Mouse (Mus musculus) embryo, embryonic 11 days (tissue): ENCODE data around the gene Chchd5.

Experiments used
- DNase-seq: peaks from one replicate; pipeline ENCODE4 v3.0.0-alpha.2; 2015

Chchd5 gene

GRCm38 (mm10) chr2:129129412-129129929 is at the start of gene Chchd5:
Chchd5 (plus strand) TSS chr2:129129700.
- peak; percentile 97 for DNase-seq

GRCm38 (mm10) chr2:129081097-129081496 is 48.4 kb upstream of the Chchd5 start:
- peak; percentile 17 for DNase-seq

- no peak for DNase-seq
Measured at GRCm38 (mm10) chr2:129083514-129083913, 46.0 kb upstream of the Chchd5 start.

- peak; percentile 59 for DNase-seq
Measured at GRCm38 (mm10) chr2:129084959-129085358, 44.5 kb upstream of the Chchd5 start.

- no peak for DNase-seq
Measured at GRCm38 (mm10) chr2:129087520-129087919, 42.0 kb upstream of the Chchd5 start.

- no peak for DNase-seq
Measured at GRCm38 (mm10) chr2:129090370-129090769, 39.1 kb upstream of the Chchd5 start.

GRCm38 (mm10) chr2:129092810-129093209 is 36.7 kb upstream of the Chchd5 start:
- DNase-seq, result no peak

GRCm38 (mm10) chr2:129093926-129094724 is 35.4 kb upstream of the Chchd5 start:
- DNase-seq, result no peak

- peak; percentile 94 for DNase-seq
Measured at GRCm38 (mm10) chr2:129100784-129101310, 28.7 kb upstream of the Chchd5 start, which contains the start of gene Polr1b. Polr1b (plus strand) TSS chr2:129100995.

GRCm38 (mm10) chr2:129112924-129113323 is 16.6 kb upstream of the Chchd5 start:
- no peak for DNase-seq

- DNase-seq, result no peak
Measured at GRCm38 (mm10) chr2:129115706-129116367, 13.7 kb upstream of the Chchd5 start.

- DNase-seq, result no peak
Measured at GRCm38 (mm10) chr2:129116368-129116739, 13.1 kb upstream of the Chchd5 start.

- DNase-seq, result no peak
Measured at GRCm38 (mm10) chr2:129118061-129118460, 11.4 kb upstream of the Chchd5 start.

GRCm38 (mm10) chr2:129121986-129122385 is 7.5 kb upstream of the Chchd5 start:
- DNase-seq, result no peak

GRCm38 (mm10) chr2:129129987-129130545 is 566 bp downstream of the Chchd5 start:
- DNase-seq, result no peak

GRCm38 (mm10) chr2:129130776-129131175 is 1.3 kb downstream of the Chchd5 start:
- DNase-seq, result no peak

- no peak for DNase-seq
Measured at GRCm38 (mm10) chr2:129132231-129132630, 2.7 kb downstream of the Chchd5 start.

GRCm38 (mm10) chr2:129133006-129133805 is 3.7 kb downstream of the Chchd5 start:
- DNase-seq, result no peak

GRCm38 (mm10) chr2:129139906-129140305 is 10.4 kb downstream of the Chchd5 start:
- DNase-seq, result no peak

- DNase-seq, result peak; percentile 22
Measured at GRCm38 (mm10) chr2:129148836-129149235, 19.3 kb downstream of the Chchd5 start.

- DNase-seq, result no peak
Measured at GRCm38 (mm10) chr2:129150386-129150785, 20.9 kb downstream of the Chchd5 start.

- no peak for DNase-seq
Measured at GRCm38 (mm10) chr2:129151111-129151510, 21.6 kb downstream of the Chchd5 start.
